Mouse (Mus musculus) lung, postnatal 0 days (tissue): Measurements from ENCODE around the gene Ms4a18.

Experiments
- CTCF ChIP-seq: IDR thresholded peaks from 2 replicates; pipeline ENCODE4 v1.5.1; 2016; ENCODE audit warnings: antibody characterized with exemption, mild to moderate bottlenecking
- EP300 ChIP-seq: IDR thresholded peaks from 2 replicates; pipeline ENCODE4 v1.6.1; 2016; ENCODE audit warnings: antibody characterized with exemption, mild to moderate bottlenecking, control low read depth

DNA sequence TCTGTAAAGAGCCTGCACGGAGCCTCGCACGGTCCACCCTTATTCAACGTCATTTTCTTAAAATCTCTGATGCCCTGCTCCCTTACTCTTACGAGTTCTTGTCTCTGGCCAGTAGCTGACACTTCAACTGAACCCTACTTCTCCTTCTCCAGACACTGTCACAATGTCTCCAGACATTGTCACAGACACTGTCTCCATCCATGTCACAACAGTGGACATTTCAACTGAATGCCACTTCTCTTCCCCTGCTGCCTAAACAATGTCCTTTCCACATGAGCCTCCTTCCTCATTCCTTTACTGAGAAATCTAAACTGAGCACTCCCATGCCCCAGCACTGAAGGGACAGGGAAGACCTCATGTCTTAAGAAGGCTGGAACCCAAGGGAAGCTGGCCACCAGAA lies 70.6 kb downstream of the Ms4a18 start:
- no peak for TF ChIP-seq CTCF
- TF ChIP-seq EP300: no peak
